Mouse (Mus musculus): Measurements from ENCODE around the gene Gpr55. TPM values are rescaled to one million over a fixed set of nuclear protein-coding genes. Genes with fewer than 3 reads are reported as not detected.

Gene Gpr55
- total and polyA plus RNA-seq, 2 experiments from 2014 or later, result 0.05 to 0.12 TPM

DNA sequence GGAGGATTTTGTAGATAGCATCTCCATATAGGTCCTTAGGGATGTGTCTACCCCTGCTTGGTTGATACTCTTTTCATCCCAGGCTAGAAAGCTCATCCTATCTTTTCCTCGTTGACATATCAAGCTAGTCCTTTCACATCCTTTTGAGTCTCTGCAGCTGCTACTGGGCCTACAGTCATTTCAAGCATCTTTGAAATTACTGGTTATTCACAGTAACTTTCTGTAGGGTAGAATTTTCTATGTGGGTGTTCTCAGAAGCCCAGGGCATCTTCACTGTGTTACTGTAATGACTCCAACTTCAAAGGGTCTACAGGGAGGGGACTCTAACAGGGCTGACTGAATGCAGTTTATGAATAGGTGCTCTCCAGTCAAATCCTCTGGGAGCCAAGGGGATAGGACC is 23.5 kb downstream of the Gpr55 start:
- H3K27ac ChIP-seq (ENCODE audit: low read depth, low read length), result no peak overlapping the region
- no peak overlapping the region for H3K4me3 ChIP-seq (ENCODE audit: low read depth, low read length)
- H3K9me3 ChIP-seq (ENCODE audit: low read length), result no peaks in the 10 kb centered on the region
- no peak for DNase-seq
- H3K4me2 ChIP-seq (ENCODE audit: low read depth), result no peak overlapping the region
- H3K27me3 ChIP-seq (ENCODE audit: insufficient read depth, low read length), result no peaks in the 10 kb centered on the region
- WGBS, result 68% methylated on average over 1 of the region's 1 CpGs
- H3K9ac ChIP-seq, result no peak overlapping the region
- H3K4me1 ChIP-seq (ENCODE audit: insufficient read depth), result peaks cover 18% of the 10 kb centered on the region
- no peak for ATAC-seq
- TF ChIP-seq CTCF (IDR thresholded peaks at IDR 0.05; ENCODE audit: low read depth), result no peak
- no peaks in the 10 kb centered on the region for H3K36me3 ChIP-seq (ENCODE audit: insufficient read depth)

DNA sequence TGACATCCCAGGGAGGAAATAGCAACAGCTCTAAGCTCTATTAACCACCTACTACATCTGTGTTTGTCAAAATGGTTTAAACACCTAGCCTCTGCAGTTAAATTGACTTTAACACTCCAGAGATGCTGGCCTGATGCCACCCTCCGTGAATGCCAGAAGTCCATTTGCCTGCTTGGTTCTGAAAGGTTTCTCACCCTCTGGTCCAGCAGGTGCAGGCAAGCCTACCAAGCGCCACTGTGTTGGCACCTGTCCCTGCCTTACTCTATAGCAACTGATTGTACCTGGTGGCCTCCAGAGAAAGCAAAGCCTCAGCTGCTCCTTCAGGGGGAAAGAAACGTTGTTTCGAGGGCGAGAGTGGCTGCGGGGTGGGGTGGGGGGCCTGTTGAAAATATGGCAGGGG is 24.5 kb downstream of the Gpr55 start:
- WGBS, result 63% methylated on average over 6 of the region's 6 CpGs
- no peak overlapping the region for H3K9ac ChIP-seq
- TF ChIP-seq CTCF (IDR thresholded peaks at IDR 0.05; ENCODE audit: low read depth), result no peak

DNA sequence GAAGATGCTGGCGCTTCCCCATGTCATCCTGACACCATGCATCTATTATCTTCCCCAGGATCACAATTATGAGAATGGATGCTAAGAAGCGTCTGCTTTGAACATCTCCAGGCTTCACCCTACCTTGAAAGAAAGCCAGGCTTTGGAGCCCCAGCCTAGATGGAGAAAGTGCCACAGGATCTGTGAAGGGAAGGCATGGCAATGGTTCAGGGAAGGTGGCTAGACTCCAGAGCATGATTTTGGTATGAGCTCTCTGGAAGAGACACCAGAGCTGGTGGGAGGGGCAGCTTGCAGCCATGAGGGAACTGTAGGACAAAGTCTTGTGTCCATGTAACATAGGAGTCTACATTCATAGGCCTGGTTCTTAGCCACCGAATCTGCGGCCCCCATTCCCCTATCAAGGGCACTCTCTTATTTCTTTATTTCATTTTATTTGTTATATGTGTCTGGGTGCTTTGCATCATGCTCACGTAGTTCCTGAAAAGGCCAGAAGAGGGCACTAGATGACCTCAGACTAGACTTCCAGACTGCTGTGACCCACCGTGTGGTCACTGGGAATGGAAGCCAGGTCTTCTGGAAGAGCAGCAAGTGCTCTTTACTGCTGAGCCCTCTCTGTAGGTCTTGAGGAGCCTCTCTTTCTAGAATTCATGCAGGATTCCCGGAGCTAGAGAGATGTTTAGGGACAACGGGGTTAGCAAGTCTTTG is 25.5 kb downstream of the Gpr55 start:
- Histone ChIP-seq H3K36me3 (ENCODE audit: insufficient read depth) (no peaks in the 10 kb centered on the region), H3K4me1 (ENCODE audit: insufficient read depth) (peaks cover 19% of the 10 kb centered on the region), H3K4me3 (ENCODE audit: low read depth, low read length) (no peak overlapping the region), H3K9ac (no peak overlapping the region), H3K27me3 (ENCODE audit: insufficient read depth, low read length) (no peaks in the 10 kb centered on the region), H3K4me2 (ENCODE audit: low read depth) (no peak overlapping the region), H3K9me3 (ENCODE audit: low read length) (no peaks in the 10 kb centered on the region), H3K27ac (ENCODE audit: low read depth, low read length) (peak overlapping the region; percentile 35; the same call in 1 of the 2 replicates)
- peak; percentile 72 for TF ChIP-seq CTCF (IDR thresholded peaks at IDR 0.05; ENCODE audit: low read depth)
- no peak for ATAC-seq
- peak; percentile 60 for DNase-seq
- 50% methylated on average over 8 of the region's 8 CpGs for WGBS

More for the DNA sequence above, 24.5 kb downstream of the Gpr55 start:
- H3K36me3 ChIP-seq (ENCODE audit: insufficient read depth), result no peaks in the 10 kb centered on the region
- H3K27ac ChIP-seq (ENCODE audit: low read depth, low read length), result no peak overlapping the region
- no peaks in the 10 kb centered on the region for H3K9me3 ChIP-seq (ENCODE audit: low read length)
- ATAC-seq (no peak), DNase-seq (no peak)
- H3K27me3 ChIP-seq (ENCODE audit: insufficient read depth, low read length), result no peaks in the 10 kb centered on the region
- H3K4me3 ChIP-seq (ENCODE audit: low read depth, low read length), result no peak overlapping the region
- H3K4me1 ChIP-seq (ENCODE audit: insufficient read depth), result peaks cover 19% of the 10 kb centered on the region
- no peak overlapping the region for H3K4me2 ChIP-seq (ENCODE audit: low read depth)

DNA sequence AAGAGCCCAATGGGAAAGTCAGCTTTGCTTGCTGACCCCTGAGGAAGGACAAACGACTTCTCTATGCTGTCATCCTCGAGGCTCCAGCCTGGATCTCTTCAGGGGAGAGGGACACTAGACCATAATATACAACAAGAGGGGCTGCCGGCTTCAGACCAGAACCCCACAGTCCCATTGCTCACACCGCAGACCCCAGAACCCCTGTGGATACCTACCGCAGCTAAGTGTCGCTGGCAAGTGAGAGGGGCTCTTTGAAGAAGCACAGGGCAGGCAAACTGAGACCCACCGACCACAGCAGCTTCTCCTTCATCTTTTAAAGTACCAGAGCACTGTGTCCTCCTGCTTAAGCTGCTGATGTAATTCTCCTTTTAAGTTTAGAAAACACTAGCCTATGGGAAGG is 26.2 kb downstream of the Gpr55 start:
- peak overlapping the region; percentile 35; the same call in 1 of the 2 replicates for H3K27ac ChIP-seq (ENCODE audit: low read depth, low read length)
- WGBS, result 26% methylated on average over 7 of the region's 7 CpGs

DNA sequence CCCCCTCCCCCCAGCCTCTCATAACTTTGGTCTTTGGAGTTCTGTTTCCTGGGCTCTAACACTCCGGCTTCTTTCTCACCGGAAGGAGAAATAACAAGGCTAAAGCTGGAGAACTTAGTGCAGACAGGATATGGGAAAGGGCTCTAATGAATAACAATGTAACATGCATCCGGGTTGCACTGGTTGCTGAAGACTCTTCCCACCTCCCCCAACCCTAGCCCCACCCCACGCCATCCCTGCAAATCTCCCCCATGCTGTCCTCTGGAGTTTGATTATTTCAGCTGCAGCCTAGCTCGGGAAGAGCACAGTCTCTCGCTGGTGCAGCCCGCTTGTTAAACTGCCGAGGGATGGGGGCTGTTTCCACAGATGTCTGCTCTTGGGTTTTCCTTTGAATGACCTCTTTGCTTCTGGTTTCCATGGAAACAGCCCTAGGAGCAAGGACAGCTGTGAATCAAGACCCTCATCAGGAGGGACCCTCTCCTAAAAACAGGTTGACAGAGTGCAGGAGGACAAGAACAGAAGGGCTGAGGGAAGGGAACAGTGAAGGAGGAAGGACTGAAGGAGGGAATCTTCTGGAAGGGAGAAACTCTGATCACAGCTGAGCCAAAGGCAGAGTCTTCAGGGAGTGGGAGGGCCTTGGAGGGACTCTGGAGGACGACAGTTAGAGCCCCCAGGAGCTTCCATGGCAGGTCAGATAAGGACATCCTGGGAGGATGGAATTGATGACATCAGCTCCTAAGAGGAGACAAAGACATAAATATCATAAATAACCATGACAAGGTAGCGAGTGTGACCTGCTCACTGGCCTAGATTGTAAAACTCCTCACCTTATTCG is 27.0 kb downstream of the Gpr55 start:
- Histone ChIP-seq H3K4me3 (ENCODE audit: low read depth, low read length) (no peak overlapping the region), H3K27ac (ENCODE audit: low read depth, low read length) (peak overlapping the region; percentile 63), H3K36me3 (ENCODE audit: insufficient read depth) (no peaks in the 10 kb centered on the region), H3K4me1 (ENCODE audit: insufficient read depth) (peaks cover 22% of the 10 kb centered on the region), H3K27me3 (ENCODE audit: insufficient read depth, low read length) (no peaks in the 10 kb centered on the region), H3K9me3 (ENCODE audit: low read length) (no peaks in the 10 kb centered on the region), H3K9ac (no peak overlapping the region), H3K4me2 (ENCODE audit: low read depth) (no peak overlapping the region)
- ATAC-seq, result peak; percentile 72
- TF ChIP-seq CTCF (IDR thresholded peaks at IDR 0.05; ENCODE audit: low read depth), result no peak
- WGBS, result 22% methylated on average over 11 of the region's 11 CpGs
- peak; percentile 47 for DNase-seq

More for the DNA sequence above, 26.2 kb downstream of the Gpr55 start:
- DNase-seq (no peak), ATAC-seq (no peak)
- H3K4me3 ChIP-seq (ENCODE audit: low read depth, low read length), result no peak overlapping the region
- no peaks in the 10 kb centered on the region for H3K27me3 ChIP-seq (ENCODE audit: insufficient read depth, low read length)
- H3K36me3 ChIP-seq (ENCODE audit: insufficient read depth), result no peaks in the 10 kb centered on the region
- no peak overlapping the region for H3K4me2 ChIP-seq (ENCODE audit: low read depth)
- peaks cover 19% of the 10 kb centered on the region for H3K4me1 ChIP-seq (ENCODE audit: insufficient read depth)
- TF ChIP-seq CTCF (IDR thresholded peaks at IDR 0.05; ENCODE audit: low read depth), result no peak
- no peaks in the 10 kb centered on the region for H3K9me3 ChIP-seq (ENCODE audit: low read length)
- H3K9ac ChIP-seq, result no peak overlapping the region

DNA sequence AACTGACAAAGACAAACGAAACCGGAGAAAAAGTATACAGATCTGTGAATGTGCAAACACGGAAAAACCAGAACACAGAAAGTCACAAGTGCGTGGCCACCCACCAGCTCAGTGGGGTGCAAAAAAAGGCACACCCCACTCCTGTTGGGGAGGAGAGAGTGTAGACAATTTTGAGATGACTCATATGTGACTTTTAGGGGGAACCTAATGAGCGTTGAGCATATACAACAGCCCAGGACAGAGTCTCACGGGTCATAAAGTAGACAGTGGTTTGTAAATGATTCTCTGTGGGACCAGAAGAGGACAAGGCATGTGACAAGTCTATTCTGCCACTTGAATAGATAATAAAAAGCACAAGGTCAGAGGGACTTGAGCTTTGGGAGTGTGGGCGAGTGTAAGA is 27.6 kb downstream of the Gpr55 start:
- no peak overlapping the region for H3K4me3 ChIP-seq (ENCODE audit: low read depth, low read length)
- 36% methylated on average over 7 of the region's 7 CpGs for WGBS

DNA sequence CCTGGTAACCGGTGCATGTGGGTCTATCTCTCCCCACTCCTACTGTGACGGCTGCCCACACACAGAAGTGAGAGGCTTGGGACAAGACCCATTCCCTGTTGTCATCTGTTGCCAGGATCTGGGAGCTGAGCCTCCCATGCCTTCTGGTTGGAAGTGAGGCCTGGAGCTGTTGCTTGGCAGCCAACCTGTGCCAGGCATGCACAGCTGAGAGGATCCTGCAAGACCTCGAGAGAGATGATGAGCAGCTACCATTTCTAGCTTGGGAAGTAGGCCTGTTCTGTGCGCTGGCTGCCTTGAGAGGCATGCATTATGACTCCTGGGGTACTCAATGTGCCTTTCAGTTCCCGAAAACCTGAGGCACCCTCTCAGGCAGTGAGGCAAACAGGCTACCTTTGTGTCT is 29.6 kb downstream of the Gpr55 start:
- H3K9me3 ChIP-seq (ENCODE audit: low read length), result no peaks in the 10 kb centered on the region
- ATAC-seq (peak; percentile 26), DNase-seq (peak; percentile 60)
- H3K9ac ChIP-seq, result no peak overlapping the region
- no peak overlapping the region for H3K4me3 ChIP-seq (ENCODE audit: low read depth, low read length)
- peaks cover 37% of the 10 kb centered on the region for H3K4me1 ChIP-seq (ENCODE audit: insufficient read depth)
- no peaks in the 10 kb centered on the region for H3K36me3 ChIP-seq (ENCODE audit: insufficient read depth)
- peak overlapping the region; percentile 21; the same call in 1 of the 2 replicates for H3K27ac ChIP-seq (ENCODE audit: low read depth, low read length)
- WGBS, result 53% methylated on average over 5 of the region's 5 CpGs
- no peak overlapping the region for H3K4me2 ChIP-seq (ENCODE audit: low read depth)
- TF ChIP-seq CTCF (IDR thresholded peaks at IDR 0.05; ENCODE audit: low read depth), result no peak
- H3K27me3 ChIP-seq (ENCODE audit: insufficient read depth, low read length), result no peaks in the 10 kb centered on the region

More for the DNA sequence above, 27.6 kb downstream of the Gpr55 start:
- no peak overlapping the region for H3K9ac ChIP-seq
- no peaks in the 10 kb centered on the region for H3K27me3 ChIP-seq (ENCODE audit: insufficient read depth, low read length)
- DNase-seq (no peak), ATAC-seq (no peak)
- H3K4me2 ChIP-seq (ENCODE audit: low read depth), result no peak overlapping the region
- TF ChIP-seq CTCF (IDR thresholded peaks at IDR 0.05; ENCODE audit: low read depth), result no peak
- H3K9me3 ChIP-seq (ENCODE audit: low read length), result no peaks in the 10 kb centered on the region
- H3K4me1 ChIP-seq (ENCODE audit: insufficient read depth), result peaks cover 29% of the 10 kb centered on the region
- no peaks in the 10 kb centered on the region for H3K36me3 ChIP-seq (ENCODE audit: insufficient read depth)
- 0 out of 2 replicates have a peak overlapping the region, but pooled peaks have one; percentile 45 for H3K27ac ChIP-seq (ENCODE audit: low read depth, low read length)
